Mouse (Mus musculus) midbrain, embryonic 14.5 days (tissue): ENCODE data around the gene Mc3r. TPM values are rescaled to one million over a fixed set of nuclear protein-coding genes. Genes with fewer than 3 reads are reported as not detected.
A peak's percentile ranks its signal among the peaks of the same experiment; 100 is the strongest.

ENCODE experiments used
- ATAC-seq: fragments of 200-750 bp; cut with Nextera tagmentation; 2 replicates; pipeline ENCODE4 v1.8.0; 2017; ENCODE audit warnings: moderate number of reproducible peaks, moderate library complexity; ENCODE audit not compliant: low FRiP score, low TSS enrichment
- DNase-seq: peaks from one replicate; pipeline ENCODE4 v3.0.0-alpha.2; 2015
- H3K27ac ChIP-seq: fragments of 300-500 bp; sonication (generic); replicated peaks from 2 replicates; pipeline ENCODE4 v1.5.1; 2014; ENCODE audit warnings: mild to moderate bottlenecking, low read depth, low read length, moderate library complexity
- H3K27me3 ChIP-seq: fragments of 300-500 bp; sonication (generic); 2 replicates; pipeline ENCODE4 v1.6.1; 2014; ENCODE audit warnings: low read length, control low read depth, mixed read lengths; ENCODE audit not compliant: control insufficient read depth, insufficient read depth
- H3K36me3 ChIP-seq: fragments of 300-500 bp; sonication (generic); 2 replicates; pipeline ENCODE4 v1.6.1; 2014; ENCODE audit warnings: low read length, control low read depth; ENCODE audit not compliant: control insufficient read depth, insufficient read depth
- H3K4me1 ChIP-seq: fragments of 300-500 bp; sonication (generic); 2 replicates; pipeline ENCODE4 v1.6.1; 2014; ENCODE audit warnings: mild to moderate bottlenecking, antibody characterized with exemption, low read length, control low read depth; ENCODE audit not compliant: control insufficient read depth, insufficient read depth
- H3K4me2 ChIP-seq: fragments of 300-500 bp; sonication (generic); 2 replicates; pipeline ENCODE4 v1.6.1; 2014; ENCODE audit warnings: mild to moderate bottlenecking, low read length, moderate library complexity
- H3K4me3 ChIP-seq: fragments of 300-500 bp; sonication (generic); replicated peaks from 2 replicates; pipeline ENCODE4 v1.5.1; 2014; ENCODE audit warnings: low read depth, low read length
- H3K9ac ChIP-seq: fragments of 300-500 bp; sonication (generic); replicated peaks from 2 replicates; pipeline ENCODE4 v1.6.1; 2014; ENCODE audit warnings: mild to moderate bottlenecking, low read length, moderate library complexity
- H3K9me3 ChIP-seq: fragments of 300-500 bp; sonication (generic); 2 replicates; pipeline ENCODE4 v1.6.1; 2016; ENCODE audit warnings: low read length, control low read depth, mixed read lengths; ENCODE audit not compliant: control insufficient read depth
- WGBS: fragments of 180-500 bp; shearing (Covaris S2); extraction: QIAGEN DNeasy Blood & Tissue Kit; methylation state at CpG from one replicate; pipeline ENCODE4 v1.1.7; 2014; 5-methylcytosine and 5-hydroxymethylcytosine counted together
- polyA plus RNA-seq: library from polyadenylated mRNA; unstranded; fragments of >200 nt; fragmentation: Nextera tagmentation; extraction: Ambion mirVana; gene quantifications from 2 replicates; pipeline ENCODE4 v1.2.1, GENCODE M21; 2014

The Mc3r gene
- polyA plus RNA-seq, 1 experiment from 2014 or later = 0.33 TPM

DNA sequence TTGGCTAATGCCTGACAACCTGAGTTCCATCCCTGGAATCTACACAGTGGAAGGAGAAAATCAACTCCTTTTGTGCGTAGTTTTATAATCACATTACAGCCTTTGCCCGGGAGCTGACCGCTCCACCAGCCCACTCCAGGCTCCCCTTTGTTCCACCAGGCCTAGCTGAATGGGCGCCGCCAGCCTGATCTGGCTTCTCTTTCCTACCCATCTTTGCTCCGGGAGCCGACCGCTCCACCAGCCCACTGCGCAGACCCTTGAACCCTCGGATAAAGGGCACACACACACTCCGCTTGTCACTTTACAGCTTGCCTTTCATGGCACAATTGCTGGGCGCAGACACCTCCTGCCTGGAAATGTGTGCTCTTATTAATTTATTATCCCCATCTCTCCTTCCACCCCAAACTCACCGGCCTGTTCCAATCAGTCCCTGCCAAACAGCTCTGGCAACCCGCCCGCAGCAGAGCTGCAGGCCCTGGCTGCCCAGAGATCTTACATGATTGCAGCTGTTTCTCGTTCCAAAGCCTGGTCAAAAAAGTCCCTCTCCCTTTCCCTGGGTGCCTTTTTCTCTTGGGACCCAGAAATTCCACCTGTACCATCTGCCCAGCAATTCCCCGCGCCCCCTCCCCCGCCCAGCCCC is 33.9 kb downstream of the Mc3r start:
- H3K4me3 ChIP-seq = no peak overlapping the region
- 0 out of 2 replicates have a peak overlapping the region, but pooled peaks have one; percentile 23 for H3K9ac ChIP-seq
- H3K4me2 ChIP-seq = no peak overlapping the region
- H3K27me3 ChIP-seq = no peaks in the 10 kb centered on the region
- H3K27ac ChIP-seq = peak overlapping the region; percentile 67
- ATAC-seq (peak; percentile 50; the same call in 1 of the 2 replicates), DNase-seq (peak; percentile 65)
- no peaks in the 10 kb centered on the region for H3K36me3 ChIP-seq
- WGBS = 30% methylated on average over 19 of the region's 19 CpGs
- H3K9me3 ChIP-seq = 0 out of 2 replicates have a peak, but pooled peaks cover 4% of the 10 kb centered on the region
- peaks cover 16% of the 10 kb centered on the region for H3K4me1 ChIP-seq

DNA sequence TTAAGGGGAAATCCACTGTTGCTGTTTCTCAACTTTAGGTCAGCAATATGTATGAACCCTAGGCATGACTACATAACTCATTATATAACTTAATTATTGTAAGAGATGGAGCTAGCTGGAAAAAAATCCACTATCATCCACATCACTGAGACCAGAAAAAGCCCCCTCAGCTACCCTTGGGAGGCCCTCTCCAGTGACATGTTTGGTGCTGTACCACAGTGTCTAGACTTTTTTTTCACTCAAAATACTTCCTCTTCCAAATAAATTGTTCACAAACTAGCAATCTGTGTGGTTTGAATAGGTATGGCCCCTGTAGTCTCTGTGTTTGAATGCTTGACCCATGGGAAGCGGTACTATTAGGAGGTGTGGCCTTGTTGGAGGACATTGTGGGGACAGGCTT is 39.4 kb downstream of the Mc3r start:
- Histone ChIP-seq H3K27me3 (no peaks in the 10 kb centered on the region), H3K36me3 (no peaks in the 10 kb centered on the region), H3K27ac (no peak overlapping the region), H3K4me1 (peaks cover 9% of the 10 kb centered on the region; the same call in 1 of the 2 replicates), H3K4me2 (no peak overlapping the region), H3K4me3 (no peak overlapping the region), H3K9me3 (0 out of 2 replicates have a peak, but pooled peaks cover 4% of the 10 kb centered on the region), H3K9ac (no peak overlapping the region)
- WGBS = 90% methylated on average over 1 of the region's 1 CpGs
- DNase-seq = no peak
- ATAC-seq = no peak

DNA sequence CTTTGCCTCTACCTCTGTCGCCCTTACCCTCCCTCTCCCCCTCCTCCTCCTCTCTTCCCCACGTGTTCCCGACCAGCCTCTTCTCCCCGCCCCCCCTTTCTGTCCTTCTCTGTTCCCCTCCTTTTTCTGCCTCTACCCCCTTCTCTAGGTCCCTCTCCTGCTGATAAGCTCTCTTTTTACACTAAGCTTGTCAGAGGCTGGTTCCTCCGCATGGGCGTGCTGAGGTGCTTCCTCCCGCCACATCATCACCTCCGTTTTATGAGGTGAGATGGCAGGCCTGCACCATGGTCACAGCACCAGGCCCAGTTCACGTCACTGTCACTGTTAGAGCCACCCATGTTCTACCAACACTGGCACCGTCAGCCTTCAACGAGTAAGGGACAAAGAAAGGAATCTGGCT is 40.7 kb downstream of the Mc3r start:
- ATAC-seq (no peak), DNase-seq (no peak)
- H3K27me3 ChIP-seq = no peaks in the 10 kb centered on the region
- H3K4me1 ChIP-seq = peaks cover 8% of the 10 kb centered on the region; the same call in 1 of the 2 replicates
- no peak overlapping the region for H3K27ac ChIP-seq
- H3K9me3 ChIP-seq = 0 out of 2 replicates have a peak, but pooled peaks cover 4% of the 10 kb centered on the region
- WGBS = 38% methylated on average over 11 of the region's 11 CpGs
- no peak overlapping the region for H3K4me3 ChIP-seq
- H3K4me2 ChIP-seq = no peak overlapping the region
- no peaks in the 10 kb centered on the region for H3K36me3 ChIP-seq
- no peak overlapping the region for H3K9ac ChIP-seq

DNA sequence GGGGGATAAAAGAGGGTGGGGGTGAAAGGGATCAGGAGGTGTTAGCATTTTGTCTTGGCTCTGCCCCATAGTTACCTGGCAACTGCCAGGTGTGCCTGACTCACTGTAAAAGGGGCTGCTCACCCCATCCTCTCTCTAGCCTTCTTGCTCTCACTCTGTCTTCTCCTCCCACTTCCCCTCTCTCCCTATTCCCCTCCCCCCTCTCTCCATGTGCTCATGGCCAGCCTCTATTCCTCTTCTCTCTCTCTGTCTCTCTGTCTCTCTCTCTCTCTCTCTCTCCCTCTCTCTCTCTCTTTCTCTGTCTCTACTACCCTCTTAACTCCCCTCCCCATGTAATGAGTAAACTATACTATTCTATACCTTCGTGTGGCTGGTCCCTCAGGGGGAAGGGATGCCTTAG is 41.3 kb downstream of the Mc3r start:
- ATAC-seq = no peak
- H3K4me1 ChIP-seq = peaks cover 8% of the 10 kb centered on the region; the same call in 1 of the 2 replicates
- H3K27me3 ChIP-seq = no peaks in the 10 kb centered on the region
- DNase-seq = no peak
- H3K9ac ChIP-seq = no peak overlapping the region
- H3K36me3 ChIP-seq = no peaks in the 10 kb centered on the region
- H3K27ac ChIP-seq = no peak overlapping the region
- H3K4me2 ChIP-seq = no peak overlapping the region
- 0 out of 2 replicates have a peak, but pooled peaks cover 4% of the 10 kb centered on the region for H3K9me3 ChIP-seq
- no peak overlapping the region for H3K4me3 ChIP-seq
- 15% methylated on average over 1 of the region's 1 CpGs for WGBS

DNA sequence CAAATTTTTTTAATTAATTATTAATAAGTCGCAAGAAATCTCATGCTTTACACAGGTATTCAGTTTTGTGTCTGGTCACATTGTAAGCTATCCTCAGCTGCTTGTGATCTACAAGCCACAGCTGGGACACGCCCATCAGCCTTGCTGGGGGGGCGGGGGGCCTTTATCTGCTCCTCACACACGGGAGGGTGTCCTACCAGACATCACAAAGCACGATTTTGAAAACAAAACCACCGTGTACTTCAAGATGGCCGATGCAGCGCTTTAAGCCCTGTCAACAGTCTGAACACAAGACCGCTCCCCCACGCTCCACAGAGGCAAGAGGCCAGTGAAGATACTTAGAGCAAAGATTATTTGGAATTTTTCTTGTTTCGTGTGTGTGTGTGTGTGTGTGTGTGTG is 42.2 kb downstream of the Mc3r start:
- Histone ChIP-seq H3K27ac (no peak overlapping the region), H3K4me1 (peaks cover 8% of the 10 kb centered on the region; the same call in 1 of the 2 replicates), H3K9me3 (no peaks in the 10 kb centered on the region), H3K36me3 (no peaks in the 10 kb centered on the region), H3K9ac (no peak overlapping the region), H3K4me3 (no peak overlapping the region), H3K4me2 (no peak overlapping the region), H3K27me3 (no peaks in the 10 kb centered on the region)
- 84% methylated on average over 11 of the region's 11 CpGs for WGBS
- DNase-seq (no peak), ATAC-seq (no peak)

DNA sequence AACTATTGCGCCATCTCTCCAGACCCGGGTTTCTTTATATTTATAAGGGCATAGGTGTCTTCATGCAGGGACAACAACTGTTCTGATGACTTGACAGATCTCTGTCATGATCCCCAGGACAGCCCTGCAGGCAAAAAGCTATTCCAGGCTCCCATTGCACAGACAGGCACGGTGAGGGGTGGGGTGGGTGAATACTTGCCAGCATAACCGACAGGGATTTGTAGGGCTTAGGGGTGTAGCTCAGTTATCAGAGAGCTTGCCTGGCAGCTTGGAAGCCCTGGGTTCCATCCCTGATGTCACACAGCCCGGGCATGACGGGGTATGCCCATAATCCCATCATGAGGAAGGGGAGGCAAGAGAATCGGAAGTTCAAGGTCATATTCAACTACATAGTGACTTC is 42.7 kb downstream of the Mc3r start:
- Histone ChIP-seq H3K27me3 (no peaks in the 10 kb centered on the region), H3K27ac (no peak overlapping the region), H3K9ac (no peak overlapping the region), H3K4me1 (peaks cover 8% of the 10 kb centered on the region; the same call in 1 of the 2 replicates), H3K36me3 (no peaks in the 10 kb centered on the region), H3K9me3 (no peaks in the 10 kb centered on the region), H3K4me2 (no peak overlapping the region), H3K4me3 (no peak overlapping the region)
- ATAC-seq (no peak), DNase-seq (no peak)
- 92% methylated on average over 7 of the region's 7 CpGs for WGBS

DNA sequence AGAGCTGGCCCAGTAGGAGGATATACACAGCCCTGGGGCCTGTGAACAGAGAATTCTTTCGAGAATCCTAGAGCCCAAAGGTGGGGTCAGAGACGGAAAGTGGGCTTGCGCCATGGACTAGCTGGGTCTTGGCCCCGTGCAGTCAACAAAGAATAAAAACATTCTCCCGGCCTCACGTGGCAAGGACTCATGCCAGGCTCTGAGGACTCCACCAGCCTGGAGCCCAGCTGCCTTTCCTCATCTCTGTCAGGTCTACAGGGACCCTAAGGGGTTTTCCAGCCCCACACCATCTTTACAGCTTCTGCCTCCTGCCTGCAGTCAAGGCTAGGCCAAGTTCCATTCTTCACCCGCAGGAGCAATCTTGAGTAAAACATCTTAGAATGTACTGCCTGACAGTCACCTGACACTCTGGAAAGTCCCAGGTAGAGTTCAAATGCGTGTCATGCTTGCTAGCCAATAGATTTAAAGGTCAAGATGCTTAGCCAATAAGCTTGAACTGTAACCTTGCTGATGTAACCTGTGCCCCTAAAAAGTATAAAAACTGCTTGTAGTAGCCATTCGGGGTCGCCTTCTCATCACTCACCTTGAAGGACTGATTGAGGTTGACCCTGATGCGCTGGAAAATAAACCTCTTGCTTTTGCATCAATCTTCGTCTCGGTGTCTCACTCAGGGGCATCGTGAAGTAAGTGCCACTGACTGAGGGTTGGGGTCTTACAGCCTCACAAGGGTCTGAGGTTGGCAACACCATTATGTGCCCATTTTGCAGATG is 43.6 kb downstream of the Mc3r start:
- Histone ChIP-seq H3K4me2 (no peak overlapping the region), H3K9ac (no peak overlapping the region), H3K27ac (no peak overlapping the region), H3K9me3 (no peaks in the 10 kb centered on the region), H3K4me3 (no peak overlapping the region), H3K27me3 (no peaks in the 10 kb centered on the region), H3K36me3 (no peaks in the 10 kb centered on the region), H3K4me1 (peaks cover 8% of the 10 kb centered on the region; the same call in 1 of the 2 replicates)
- no peak for ATAC-seq
- no peak for DNase-seq
- 92% methylated on average over 14 of the region's 14 CpGs for WGBS

DNA sequence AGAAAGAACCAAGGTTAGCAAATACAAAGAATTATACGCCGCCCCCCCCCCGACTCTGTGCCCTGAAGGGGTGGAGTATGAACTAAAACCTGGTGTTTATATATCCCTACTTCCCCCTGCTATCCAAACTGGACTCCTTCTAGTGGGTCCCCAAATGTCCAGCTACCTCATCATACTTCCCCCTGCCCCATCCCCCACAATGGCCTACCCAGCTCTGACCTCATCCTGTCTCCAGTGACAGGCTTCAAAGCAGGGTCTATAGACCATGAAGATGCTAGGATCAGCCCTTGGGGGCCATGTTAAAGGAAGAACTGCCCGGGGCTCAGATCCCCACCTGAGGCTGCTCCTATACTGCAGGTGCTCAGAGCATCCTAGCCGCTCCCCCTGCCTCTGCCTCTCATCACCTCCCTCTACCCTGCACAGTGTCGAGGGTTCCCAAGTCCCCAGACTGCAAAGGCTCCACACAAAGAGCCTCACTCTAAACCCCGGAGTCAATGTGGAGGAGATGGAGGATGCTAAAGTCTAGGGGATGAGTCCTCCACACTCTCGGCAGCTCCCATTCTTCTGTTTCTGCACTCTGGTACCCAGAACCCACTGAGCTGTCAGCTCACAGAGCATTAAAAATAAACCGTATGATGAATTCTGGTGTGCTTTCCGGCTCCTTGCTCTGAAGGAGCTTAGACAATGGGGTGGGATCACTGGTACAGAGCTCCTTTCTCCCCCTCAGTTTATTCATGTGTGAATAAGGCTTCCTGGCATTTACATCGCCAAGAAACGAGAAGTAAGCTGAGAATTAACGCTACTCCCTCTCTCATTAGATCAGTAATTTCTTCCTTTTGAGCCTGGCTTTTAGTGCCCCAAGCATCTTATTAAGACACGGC is 44.5 kb downstream of the Mc3r start:
- 36% methylated on average over 14 of the region's 14 CpGs for WGBS
- H3K27me3 ChIP-seq = no peaks in the 10 kb centered on the region
- no peak overlapping the region for H3K4me3 ChIP-seq
- no peaks in the 10 kb centered on the region for H3K36me3 ChIP-seq
- DNase-seq = peak; percentile 46
- no peak overlapping the region for H3K9ac ChIP-seq
- H3K27ac ChIP-seq = peak overlapping the region; percentile 70
- ATAC-seq = peak; percentile 31; the same call in 1 of the 2 replicates
- H3K4me2 ChIP-seq = no peak overlapping the region
- H3K9me3 ChIP-seq = no peaks in the 10 kb centered on the region
- H3K4me1 ChIP-seq = peaks cover 8% of the 10 kb centered on the region; the same call in 1 of the 2 replicates
